Mouse (Mus musculus) myocyte (in vitro differentiated cells): ENCODE data around the gene Arhgap23.

ENCODE experiments used
- MYOD1 ChIP-seq, 3 experiments: IDR thresholded peaks; one replicate each; pipeline ENCODE4 v1.6.1; 2011; ENCODE audit warnings: control low read depth in 2 of 3, low read depth in 2 of 3, mild to moderate bottlenecking in 2 of 3, moderate library complexity in 1 of 3; ENCODE audit not compliant: insufficient read length in 2 of 3, control insufficient read depth in 1 of 3
- POLR2A ChIP-seq: IDR thresholded peaks from one replicate; pipeline ENCODE4 v1.6.1; 2011; ENCODE audit warnings: low read depth, mild to moderate bottlenecking, control low read depth, moderate library complexity; ENCODE audit not compliant: insufficient read length
- TCF12 ChIP-seq: IDR thresholded peaks from one replicate; pipeline ENCODE4 v1.6.1; 2011; ENCODE audit warnings: mild to moderate bottlenecking, control low read depth; ENCODE audit not compliant: poor library complexity, insufficient read depth, severe bottlenecking

DNA sequence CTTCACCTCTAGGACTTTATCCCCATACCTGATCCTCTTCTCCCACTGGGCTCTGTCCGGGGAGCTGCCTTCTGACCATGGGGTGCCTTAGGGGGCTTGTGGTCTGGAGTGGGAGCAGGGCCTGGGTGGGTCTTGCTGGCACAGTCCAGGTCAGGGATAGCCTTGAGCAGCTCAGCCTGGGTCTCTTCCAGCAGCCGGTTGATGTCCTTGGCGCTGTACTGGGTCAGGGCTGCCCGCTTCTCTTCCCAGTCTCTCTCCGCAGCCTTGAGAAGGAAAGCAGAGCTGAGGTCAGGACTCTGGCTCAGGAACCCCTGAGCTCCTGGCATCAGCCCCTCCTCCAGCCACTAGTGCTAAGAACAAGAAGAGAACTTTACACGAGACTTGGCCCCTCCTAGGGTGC lies 110.0 kb downstream of the Arhgap23 start:
- TF ChIP-seq POLR2A = no peak
- no peak for TF ChIP-seq MYOD1 (IDR thresholded peaks at IDR 0.05; ENCODE audit: control insufficient read depth in 1 of 3, insufficient read length in 2 of 3, low read depth in 2 of 3)
- no peak for TF ChIP-seq TCF12
